Mouse (Mus musculus): ENCODE results near the gene Lin54. TPM values are rescaled to one million over a fixed set of nuclear protein-coding genes. Genes with fewer than 3 reads are reported as not detected.
A peak's percentile ranks its signal among the peaks of the same experiment; 100 is the strongest.

The Lin54 gene
- polyA plus RNA-seq, 1 experiment, result 31.9 TPM

DNA sequence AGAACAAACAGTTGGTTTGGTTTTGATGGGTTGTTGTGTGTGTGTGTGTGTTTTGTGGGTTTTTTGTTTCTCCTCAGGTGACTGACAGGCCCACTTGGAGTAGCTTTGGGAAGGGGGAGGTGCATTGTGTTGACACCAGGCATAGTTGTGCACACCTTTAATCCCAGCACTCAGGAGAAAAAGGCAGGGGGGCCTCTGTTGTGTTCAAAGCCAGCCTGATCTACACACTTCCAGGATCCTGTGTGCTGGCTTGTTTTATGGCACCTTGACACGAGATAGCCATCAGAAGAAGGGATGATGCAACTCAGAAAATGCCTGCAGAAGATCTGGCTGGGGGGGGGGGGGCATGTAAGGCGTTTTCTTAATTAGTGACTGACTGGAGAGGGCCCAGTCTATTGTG lies 69.5 kb downstream of the Lin54 start:
- TF ChIP-seq POLR2A (IDR thresholded peaks at IDR 0.05; ENCODE audit: insufficient read depth, low read length), result no peak
- no peak for TF ChIP-seq CTCF (IDR thresholded peaks at IDR 0.05; ENCODE audit: low read depth, low read length)
- TF ChIP-seq EP300 (IDR thresholded peaks at IDR 0.05; ENCODE audit: insufficient read depth, low read depth, low read length), result no peak
- Histone ChIP-seq H3K27me3 (ENCODE audit: control insufficient read depth, insufficient read depth, low read length, poor library complexity, severe bottlenecking) (no peaks in the 10 kb centered on the region), H3K9ac (ENCODE audit: low read depth, poor library complexity, severe bottlenecking) (peak overlapping the region; percentile 56; the same call in 1 of the 2 replicates), H3K36me3 (ENCODE audit: control insufficient read depth, insufficient read depth, low read length, poor library complexity, severe bottlenecking) (peaks cover 26% of the 10 kb centered on the region), H3K9me3 (replicated peaks; ENCODE audit: control insufficient read depth, insufficient read depth, low read length, poor library complexity, severe bottlenecking) (no peaks in the 10 kb centered on the region), H3K4me1 (ENCODE audit: control insufficient read depth, insufficient read depth, low read length) (no peaks in the 10 kb centered on the region), H3K27ac (ENCODE audit: insufficient read depth, low read length) (0 out of 2 replicates have a peak overlapping the region, but pooled peaks have one; percentile 25), H3K4me3 (ENCODE audit: low read depth, low read length) (no peak overlapping the region)

DNA sequence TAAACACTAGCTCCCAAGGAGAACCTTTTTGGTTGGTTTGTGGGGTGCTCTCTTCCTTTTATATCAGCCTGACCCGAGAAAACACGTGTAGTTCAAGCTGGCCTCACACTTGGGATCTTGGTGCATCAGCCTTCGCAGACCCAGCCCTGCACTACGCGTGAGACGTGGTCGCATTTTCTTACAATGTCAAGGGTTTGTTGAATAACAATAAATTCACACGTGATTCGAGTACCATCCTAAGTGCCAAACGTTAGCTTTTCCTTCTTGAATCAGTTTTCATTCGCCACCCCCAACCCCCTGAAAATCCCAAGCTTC lies 70.4 kb downstream of the Lin54 start:
- peak overlapping the region; percentile 91 for H3K4me3 ChIP-seq (ENCODE audit: low read depth, low read length)
- peak overlapping the region; percentile 30 for H3K27ac ChIP-seq (ENCODE audit: insufficient read depth, low read length)
- no peaks in the 10 kb centered on the region for H3K4me1 ChIP-seq (ENCODE audit: control insufficient read depth, insufficient read depth, low read length)
- H3K9me3 ChIP-seq (replicated peaks; ENCODE audit: control insufficient read depth, insufficient read depth, low read length, poor library complexity, severe bottlenecking), result no peaks in the 10 kb centered on the region
- peaks cover 32% of the 10 kb centered on the region for H3K36me3 ChIP-seq (ENCODE audit: control insufficient read depth, insufficient read depth, low read length, poor library complexity, severe bottlenecking)
- peak overlapping the region; percentile 56 for H3K9ac ChIP-seq (ENCODE audit: low read depth, poor library complexity, severe bottlenecking)
- no peak for TF ChIP-seq CTCF (IDR thresholded peaks at IDR 0.05; ENCODE audit: low read depth, low read length)
- no peak for TF ChIP-seq EP300 (IDR thresholded peaks at IDR 0.05; ENCODE audit: insufficient read depth, low read depth, low read length)
- no peak for TF ChIP-seq POLR2A (IDR thresholded peaks at IDR 0.05; ENCODE audit: insufficient read depth, low read length)
- H3K27me3 ChIP-seq (ENCODE audit: control insufficient read depth, insufficient read depth, low read length, poor library complexity, severe bottlenecking), result no peaks in the 10 kb centered on the region

DNA sequence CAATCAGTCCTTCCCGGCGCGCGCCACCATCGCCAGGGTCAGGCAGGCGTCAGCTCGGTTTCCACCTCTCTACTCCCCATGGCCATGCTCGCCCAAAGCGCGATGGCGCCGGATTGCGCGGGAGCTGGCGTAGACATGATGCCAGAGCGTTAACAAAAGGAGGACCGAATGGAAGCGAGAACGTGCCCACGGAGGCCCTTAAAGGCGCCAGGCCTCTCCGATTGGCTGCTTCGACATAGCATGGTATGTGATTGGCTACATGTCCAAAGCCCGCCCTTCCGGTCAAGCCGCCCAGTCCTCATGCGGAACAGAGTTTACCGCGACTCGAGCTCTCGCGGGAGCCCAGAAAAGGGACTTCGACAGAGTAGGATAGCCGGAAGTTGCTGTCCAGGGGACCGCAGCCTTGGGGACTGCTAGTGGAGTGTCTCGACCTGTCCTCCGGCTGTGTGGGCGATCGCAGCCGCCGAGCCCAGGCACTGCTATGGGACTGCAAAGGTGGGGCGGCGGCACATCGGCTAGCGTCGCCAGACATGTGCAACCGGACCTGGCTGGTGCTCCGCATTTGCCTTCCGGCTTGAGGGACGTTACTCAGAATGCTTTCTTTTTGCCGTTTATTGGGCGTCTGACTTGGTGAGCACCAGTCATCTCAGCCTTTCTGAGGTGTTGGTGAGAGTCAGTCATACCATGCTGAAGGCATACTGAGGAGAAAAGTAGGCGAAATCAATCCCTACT lies 70.9 kb downstream of the Lin54 start:
- no peak for TF ChIP-seq CTCF (IDR thresholded peaks at IDR 0.05; ENCODE audit: low read depth, low read length)
- TF ChIP-seq EP300 (IDR thresholded peaks at IDR 0.05; ENCODE audit: insufficient read depth, low read depth, low read length), result 0 out of 2 replicates have a peak, but pooled peaks have one; percentile 23
- peak; percentile 95 for TF ChIP-seq POLR2A (IDR thresholded peaks at IDR 0.05; ENCODE audit: insufficient read depth, low read length)
- peaks cover 37% of the 10 kb centered on the region for H3K36me3 ChIP-seq (ENCODE audit: control insufficient read depth, insufficient read depth, low read length, poor library complexity, severe bottlenecking)
- H3K9ac ChIP-seq (ENCODE audit: low read depth, poor library complexity, severe bottlenecking), result peak overlapping the region; percentile 66
- peak overlapping the region; percentile 66 for H3K27ac ChIP-seq (ENCODE audit: insufficient read depth, low read length)
- H3K9me3 ChIP-seq (replicated peaks; ENCODE audit: control insufficient read depth, insufficient read depth, low read length, poor library complexity, severe bottlenecking), result no peaks in the 10 kb centered on the region
- H3K27me3 ChIP-seq (ENCODE audit: control insufficient read depth, insufficient read depth, low read length, poor library complexity, severe bottlenecking), result no peaks in the 10 kb centered on the region
- peak overlapping the region; percentile 95 for H3K4me3 ChIP-seq (ENCODE audit: low read depth, low read length)
- no peaks in the 10 kb centered on the region for H3K4me1 ChIP-seq (ENCODE audit: control insufficient read depth, insufficient read depth, low read length)

DNA sequence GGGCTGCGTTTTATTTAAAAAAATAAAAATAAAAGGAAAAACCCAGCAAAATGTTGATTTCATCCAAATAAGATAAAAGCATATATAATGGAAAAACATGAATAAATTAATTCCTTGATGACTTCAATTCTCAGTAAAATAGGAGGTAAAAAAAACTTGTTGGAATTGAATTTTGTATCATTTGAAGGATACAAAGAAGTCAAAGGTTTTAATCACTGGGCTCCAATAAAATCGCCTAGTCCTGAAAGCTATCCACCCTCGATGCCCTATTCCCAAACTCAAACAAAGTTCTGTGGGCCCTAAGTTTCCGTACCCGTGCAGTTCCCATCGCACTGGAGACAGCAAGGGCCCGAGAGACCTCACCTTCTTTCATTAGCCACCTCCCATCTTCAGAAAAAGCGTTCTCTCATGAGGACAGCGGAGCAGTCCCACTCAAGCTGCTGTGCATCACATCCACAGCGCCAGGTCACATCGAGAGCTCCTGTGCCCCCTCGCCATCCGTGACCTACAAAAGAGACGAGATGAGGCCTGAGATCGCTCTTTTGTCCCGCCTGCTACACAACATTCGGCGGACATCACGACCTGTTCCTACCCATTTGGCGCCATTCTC lies 71.6 kb downstream of the Lin54 start:
- Histone ChIP-seq H3K9me3 (replicated peaks; ENCODE audit: control insufficient read depth, insufficient read depth, low read length, poor library complexity, severe bottlenecking) (no peaks in the 10 kb centered on the region), H3K4me1 (ENCODE audit: control insufficient read depth, insufficient read depth, low read length) (no peaks in the 10 kb centered on the region)
- TF ChIP-seq EP300 (IDR thresholded peaks at IDR 0.05; ENCODE audit: insufficient read depth, low read depth, low read length), result no peak
- no peak for TF ChIP-seq POLR2A (IDR thresholded peaks at IDR 0.05; ENCODE audit: insufficient read depth, low read length)
- TF ChIP-seq CTCF (IDR thresholded peaks at IDR 0.05; ENCODE audit: low read depth, low read length), result no peak

DNA sequence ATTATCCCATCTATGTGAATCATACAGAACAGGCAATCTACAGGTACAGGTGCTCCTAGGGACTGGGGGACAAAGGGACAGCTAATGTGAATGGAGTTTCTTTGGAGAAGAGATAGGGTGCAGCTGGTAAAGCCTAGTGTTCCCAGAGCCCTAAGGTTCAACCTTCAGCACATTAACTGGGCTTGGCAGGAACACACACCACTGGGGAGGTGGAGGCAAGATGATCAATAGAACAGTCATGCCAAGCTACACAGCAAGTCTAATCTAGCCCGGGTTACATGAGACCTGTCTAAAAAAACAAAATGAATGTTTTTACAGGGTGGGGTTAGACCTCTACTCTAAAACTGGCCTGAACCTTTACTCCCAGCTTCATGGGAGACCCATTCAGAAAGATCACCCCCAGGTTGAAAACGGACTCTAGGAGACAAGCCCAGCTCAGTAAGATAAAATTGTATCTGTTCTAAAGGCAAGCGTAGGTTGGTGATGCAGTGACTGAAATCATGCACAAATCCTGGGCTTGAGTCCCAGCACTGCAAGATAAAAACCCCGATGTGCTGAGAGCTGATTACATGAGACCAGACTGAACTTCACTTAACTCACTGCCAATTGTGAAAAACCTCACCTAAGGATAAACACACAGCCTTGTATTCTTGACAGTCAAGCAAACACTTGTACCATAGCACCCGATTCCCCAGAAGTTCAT lies 72.3 kb downstream of the Lin54 start:
- Histone ChIP-seq H3K27ac (ENCODE audit: insufficient read depth, low read length) (no peak overlapping the region), H3K4me3 (ENCODE audit: low read depth, low read length) (peak overlapping the region; percentile 95), H3K36me3 (ENCODE audit: control insufficient read depth, insufficient read depth, low read length, poor library complexity, severe bottlenecking) (peaks cover 49% of the 10 kb centered on the region), H3K9ac (ENCODE audit: low read depth, poor library complexity, severe bottlenecking) (peak overlapping the region; percentile 66), H3K27me3 (ENCODE audit: control insufficient read depth, insufficient read depth, low read length, poor library complexity, severe bottlenecking) (no peaks in the 10 kb centered on the region), H3K4me1 (ENCODE audit: control insufficient read depth, insufficient read depth, low read length) (no peaks in the 10 kb centered on the region), H3K9me3 (replicated peaks; ENCODE audit: control insufficient read depth, insufficient read depth, low read length, poor library complexity, severe bottlenecking) (no peaks in the 10 kb centered on the region)
- TF ChIP-seq CTCF (IDR thresholded peaks at IDR 0.05; ENCODE audit: low read depth, low read length) (no peak), EP300 (IDR thresholded peaks at IDR 0.05; ENCODE audit: insufficient read depth, low read depth, low read length) (no peak), POLR2A (IDR thresholded peaks at IDR 0.05; ENCODE audit: insufficient read depth, low read length) (no peak)

More for the DNA sequence above, 71.6 kb downstream of the Lin54 start:
- Histone ChIP-seq H3K4me3 (ENCODE audit: low read depth, low read length) (peak overlapping the region; percentile 95), H3K36me3 (ENCODE audit: control insufficient read depth, insufficient read depth, low read length, poor library complexity, severe bottlenecking) (peaks cover 44% of the 10 kb centered on the region), H3K9ac (ENCODE audit: low read depth, poor library complexity, severe bottlenecking) (peak overlapping the region; percentile 66), H3K27me3 (ENCODE audit: control insufficient read depth, insufficient read depth, low read length, poor library complexity, severe bottlenecking) (no peaks in the 10 kb centered on the region), H3K27ac (ENCODE audit: insufficient read depth, low read length) (peak overlapping the region; percentile 66)

Measured in ES-Bruce4 (cell line).